Mouse (Mus musculus) megakaryocyte, adult 5-6 weeks (primary cell): ENCODE measurements at regions not wholly inside any gene's neighbourhood (a gene's known extent, or its start where the extent isn't known, plus 50 kb on each side); places are given as distances from the start of the nearest gene placed in this dataset.

Experiments used
- ATAC-seq: 2 replicates; pipeline ENCODE4 v1.8.0; 2016; ENCODE audit warnings: mild to moderate bottlenecking, inconsistent platforms; ENCODE audit not compliant: poor library complexity, severe bottlenecking

DNA sequence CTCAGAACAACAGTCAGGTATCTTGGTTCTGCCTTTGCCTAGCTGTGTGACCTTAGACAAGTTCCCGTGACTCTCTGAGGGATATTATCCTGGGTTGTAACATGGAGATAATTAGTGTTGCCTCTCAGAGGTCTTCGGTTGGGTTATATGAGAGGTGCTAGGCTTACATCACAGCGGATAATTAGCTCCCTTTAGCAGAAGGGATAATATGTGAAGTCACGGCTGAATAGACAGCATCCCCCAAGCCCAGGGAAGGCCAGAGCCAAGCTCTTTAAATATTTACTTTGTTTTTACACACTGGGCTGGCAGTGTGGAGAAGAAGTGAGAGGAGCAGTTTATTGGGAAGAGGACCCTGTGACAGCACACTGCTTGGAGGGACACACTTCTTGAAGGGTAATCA, 299.9 kb downstream of the Ptpru start:
- ATAC-seq, result no peak

DNA sequence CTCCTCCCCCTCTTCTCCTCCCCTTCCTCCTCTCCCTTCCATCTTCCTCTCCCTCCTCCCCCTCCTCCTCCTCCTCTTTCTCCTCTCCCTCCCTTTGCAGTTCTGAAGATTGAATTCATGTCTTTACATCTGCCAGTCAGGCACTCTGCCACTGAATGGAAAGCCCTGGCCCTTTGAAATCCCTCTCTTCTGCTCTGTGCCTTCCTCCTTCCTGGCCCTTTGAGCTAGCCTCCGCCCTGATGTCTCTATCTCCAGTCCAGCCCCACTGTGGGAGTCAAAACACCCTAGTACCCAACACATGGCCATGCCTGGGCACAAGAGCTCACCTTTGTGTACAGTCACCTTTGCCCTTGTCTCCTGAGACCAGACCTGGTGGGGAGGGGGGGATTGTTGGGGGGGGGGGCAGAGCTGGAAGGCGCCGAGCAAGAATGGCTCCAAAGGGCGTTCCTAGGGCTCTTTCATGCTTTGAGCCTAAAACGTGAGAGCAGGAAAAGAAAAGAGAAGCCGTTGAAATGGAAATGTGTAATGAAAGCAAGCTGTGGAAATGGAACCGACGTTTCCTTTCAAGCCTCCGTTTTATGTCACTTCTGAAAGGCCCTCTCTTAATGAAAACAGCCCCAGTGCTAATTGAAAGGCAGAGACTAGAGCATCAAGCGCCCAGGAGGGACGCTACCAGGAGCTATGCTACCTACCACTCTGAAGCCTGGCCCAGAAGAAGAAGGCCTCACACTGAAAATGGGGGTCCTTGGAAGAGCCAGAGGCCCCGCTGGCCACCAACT, 291.5 kb downstream of the Ptpru start:
- ATAC-seq, result no peak

- ATAC-seq, result no peak
Measured at GRCm38 (mm10) chr4:131549581-131549980, 288.5 kb downstream of the Ptpru start.

- no peak for ATAC-seq
Measured at GRCm38 (mm10) chr4:131558513-131558912, 279.6 kb downstream of the Ptpru start.

GRCm38 (mm10) chr4:131563851-131564250, 274.2 kb downstream of the Ptpru start:
- ATAC-seq, result no peak

- ATAC-seq, result no peak
Measured at GRCm38 (mm10) chr4:131565203-131565602, 272.9 kb downstream of the Ptpru start.

- ATAC-seq, result no peak
Measured at GRCm38 (mm10) chr4:131567241-131567640, 270.8 kb downstream of the Ptpru start.

DNA sequence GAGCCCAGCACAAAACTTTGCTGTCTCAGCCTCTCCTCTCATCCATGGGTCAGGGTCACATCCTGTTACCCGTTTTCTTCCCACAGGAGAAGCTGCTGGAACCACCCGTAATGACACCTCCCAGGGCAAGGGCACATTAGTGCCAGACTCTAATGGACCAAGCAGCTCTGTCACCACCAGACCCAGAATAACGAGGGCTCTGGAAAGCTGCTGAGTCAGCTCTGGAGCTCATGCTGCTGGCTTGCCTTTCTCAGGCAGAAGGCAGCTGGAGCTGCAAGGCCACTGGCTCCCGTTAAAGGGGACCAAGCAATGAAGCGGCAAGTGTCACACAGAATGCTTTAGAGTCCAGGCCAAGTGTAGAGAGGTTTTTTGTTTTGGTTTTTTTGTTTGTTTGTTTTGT, 268.9 kb downstream of the Ptpru start:
- no peak for ATAC-seq

DNA sequence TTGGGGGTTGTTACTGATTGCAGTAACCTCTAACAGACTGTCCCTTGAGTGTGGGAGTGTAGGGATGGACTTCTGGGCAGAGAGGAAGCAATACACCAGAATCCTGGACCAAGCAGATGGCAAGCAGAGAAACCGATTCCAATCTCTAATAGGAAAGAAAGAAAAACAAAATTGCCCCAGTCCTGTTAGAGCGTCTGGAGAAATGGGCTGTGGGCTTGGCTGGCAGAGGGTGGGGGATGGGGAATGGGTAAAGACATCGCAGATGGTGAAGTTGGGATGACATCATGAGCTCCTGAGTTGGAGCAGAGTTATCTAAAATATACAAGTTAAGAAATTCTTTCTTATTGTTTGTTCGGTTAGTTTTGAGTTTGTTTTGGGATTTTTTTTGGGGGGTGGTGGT, 260.5 kb downstream of the Ptpru start:
- no peak for ATAC-seq

GRCm38 (mm10) chr4:131585946-131586345, 252.1 kb downstream of the Ptpru start:
- no peak for ATAC-seq

GRCm38 (mm10) chr4:131587536-131587935, 250.6 kb downstream of the Ptpru start:
- ATAC-seq, result no peak

GRCm38 (mm10) chr4:131590136-131590535, 248.0 kb downstream of the Ptpru start:
- no peak for ATAC-seq

GRCm38 (mm10) chr4:131591456-131591855, 246.6 kb downstream of the Ptpru start:
- ATAC-seq, result no peak

DNA sequence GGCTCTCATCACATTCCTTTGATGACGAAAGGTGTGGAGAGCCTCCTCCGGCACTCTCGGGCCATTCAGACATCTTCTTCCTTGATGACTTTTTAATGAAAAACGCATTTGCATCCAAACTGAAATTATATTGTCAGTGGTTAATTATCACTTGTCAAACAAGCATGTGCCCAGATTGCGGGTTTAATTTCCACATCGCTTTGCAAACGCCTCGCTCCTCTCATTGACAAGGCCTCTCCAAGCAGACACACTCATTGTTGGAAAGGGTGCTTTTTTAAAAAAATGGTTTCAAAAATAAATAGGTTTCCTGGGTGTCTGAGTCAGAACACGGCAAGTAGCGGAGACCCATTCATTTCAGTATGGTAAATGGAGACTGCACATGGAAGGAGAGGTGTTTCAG, 240.1 kb downstream of the Ptpru start:
- ATAC-seq, result no peak

DNA sequence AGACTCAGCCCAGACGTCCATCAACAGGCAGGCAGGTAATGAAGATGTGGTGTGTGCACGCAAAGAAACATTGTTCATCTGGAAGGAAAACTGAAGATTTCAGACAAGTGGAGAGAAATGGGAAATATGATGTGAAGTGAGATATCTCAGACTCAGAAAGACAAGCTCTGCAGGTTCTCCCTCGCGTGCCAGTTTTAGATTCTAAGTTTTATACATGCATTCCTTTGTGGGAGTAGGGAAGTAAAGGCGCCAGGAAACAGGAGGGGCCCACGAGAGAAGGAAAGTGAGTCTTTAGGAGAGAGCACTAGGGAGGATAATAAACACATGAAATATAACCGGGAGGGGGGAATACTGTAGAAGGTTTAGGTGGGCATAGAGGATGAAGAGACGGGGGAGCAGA, 223.7 kb downstream of the Ptpru start:
- ATAC-seq, result no peak

- ATAC-seq, result no peak
Measured at GRCm38 (mm10) chr4:131615587-131615986, 222.5 kb downstream of the Ptpru start.

GRCm38 (mm10) chr4:131638105-131638504, 200.0 kb downstream of the Ptpru start:
- ATAC-seq, result no peak

GRCm38 (mm10) chr4:131656034-131656433, 182.1 kb downstream of the Ptpru start:
- ATAC-seq, result no peak

DNA sequence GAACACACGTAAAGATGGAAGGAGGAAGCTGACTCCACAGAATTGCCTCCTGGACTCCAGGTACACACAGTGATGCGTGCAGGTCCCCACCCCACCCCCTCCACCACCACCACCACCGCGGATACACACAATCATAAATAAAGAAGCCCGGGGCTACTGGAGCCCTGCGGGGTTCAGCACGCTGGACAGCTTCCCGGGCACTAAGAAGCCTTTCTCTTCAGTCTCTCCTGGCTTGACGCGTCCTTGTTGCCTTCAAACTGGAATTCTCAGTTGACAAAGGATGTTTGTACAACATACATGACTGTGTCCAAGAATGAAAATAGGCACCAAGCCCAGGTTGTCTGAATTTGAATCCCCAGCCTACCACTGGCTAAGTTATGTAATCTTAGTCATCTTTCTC, 180.2 kb downstream of the Ptpru start:
- ATAC-seq, result no peak

DNA sequence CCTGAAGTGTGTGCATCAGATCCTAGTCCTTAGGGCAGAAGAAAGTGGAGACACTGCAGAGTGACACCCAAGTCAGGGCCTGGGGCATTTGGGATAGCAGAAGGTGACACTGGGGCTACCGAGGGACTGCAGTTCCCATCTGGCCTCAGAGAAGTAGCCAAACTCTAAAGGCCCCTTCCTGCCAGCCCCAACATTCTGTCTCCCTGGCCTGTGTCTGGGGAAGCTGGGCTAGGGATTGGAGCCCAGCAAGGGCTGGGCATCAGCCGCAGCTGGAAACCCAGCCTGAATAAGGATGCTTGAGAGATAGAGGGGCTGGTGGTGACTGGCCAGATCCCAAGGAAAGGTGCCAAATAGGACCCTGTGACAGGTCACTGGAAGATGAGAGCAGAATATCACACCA, 177.2 kb downstream of the Ptpru start:
- ATAC-seq, result no peak

- no peak for ATAC-seq
Measured at GRCm38 (mm10) chr4:131671784-131672515, 166.1 kb downstream of the Ptpru start.

GRCm38 (mm10) chr4:131677966-131678365, 160.1 kb downstream of the Ptpru start:
- no peak for ATAC-seq
